Mouse (Mus musculus): ENCODE data around the gene Ptpn3. TPM values are rescaled to one million over a fixed set of nuclear protein-coding genes. Genes with fewer than 3 reads are reported as not detected.
"Not testable (repeated sequence)": the region's sequence is repeated elsewhere in the genome, so short reads cannot be mapped to it uniquely, and the experiment has no call there.

Ptpn3 gene
- total RNA-seq, 1 experiment: 13.6 TPM

GRCm38 (mm10) chr4:57204780-57205179 lies 96.9 kb downstream of the Ptpn3 start:
- H3K9ac ChIP-seq (ENCODE audit: insufficient read depth, low read depth, low read length, poor library complexity, severe bottlenecking): no peak overlapping the region
- H3K27ac ChIP-seq (ENCODE audit: insufficient read depth, low read depth, low read length, poor library complexity, severe bottlenecking): no peak overlapping the region
- no peaks in the 10 kb centered on the region for H3K9me3 ChIP-seq (ENCODE audit: control insufficient read depth, insufficient read depth, low read depth, low read length)
- H3K36me3 ChIP-seq (ENCODE audit: control insufficient read depth, insufficient read depth, low read length, poor library complexity, severe bottlenecking): peaks cover 46% of the 10 kb centered on the region
- DNase-seq (ENCODE audit: low read depth, low spot score): no peak
- TF ChIP-seq ZC3H11A (IDR thresholded peaks at IDR 0.05; ENCODE audit: borderline replicate concordance, low read depth, low read length) (no peak), CHD2 (IDR thresholded peaks at IDR 0.05; ENCODE audit: low read depth, low read length) (no peak), MAFK (IDR thresholded peaks at IDR 0.05; ENCODE audit: insufficient read depth, low read depth, low read length) (no peak), ZNF384 (IDR thresholded peaks at IDR 0.05; ENCODE audit: low read depth, low read length) (no peak), HCFC1 (IDR thresholded peaks at IDR 0.05; ENCODE audit: borderline replicate concordance, insufficient read depth, low read length) (no peak)
- no peak overlapping the region for H3K4me3 ChIP-seq (ENCODE audit: insufficient read depth in 1 of 2, low read depth in 1 of 2, low read length in 2 of 2, poor library complexity in 1 of 2, severe bottlenecking in 1 of 2)
- H3K4me1 ChIP-seq (ENCODE audit: control insufficient read depth in 2 of 2, insufficient read depth in 2 of 2, low read length in 2 of 2, poor library complexity in 1 of 2): no peaks in the 10 kb centered on the region; a peak in 2 of 4 replicates
- in situ Hi-C loops (cut with MboI; ENCODE audit: low sequenced_read_pairs in 2 of 2, unreplicated experiment in 2 of 2): no loop called here

GRCm38 (mm10) chr4:57202660-57203361 lies 98.8 kb downstream of the Ptpn3 start:
- in situ Hi-C loops (cut with MboI; ENCODE audit: low sequenced_read_pairs in 2 of 2, unreplicated experiment in 2 of 2): no loop called here
- H3K9me3 ChIP-seq (ENCODE audit: control insufficient read depth, insufficient read depth, low read depth, low read length): no peaks in the 10 kb centered on the region
- no peaks in the 10 kb centered on the region; a peak in 2 of 4 replicates for H3K4me1 ChIP-seq (ENCODE audit: control insufficient read depth in 2 of 2, insufficient read depth in 2 of 2, low read length in 2 of 2, poor library complexity in 1 of 2)
- no peak for DNase-seq (ENCODE audit: low read depth, low spot score)
- no peak overlapping the region for H3K9ac ChIP-seq (ENCODE audit: insufficient read depth, low read depth, low read length, poor library complexity, severe bottlenecking)
- no peak overlapping the region for H3K4me3 ChIP-seq (ENCODE audit: insufficient read depth in 1 of 2, low read depth in 1 of 2, low read length in 2 of 2, poor library complexity in 1 of 2, severe bottlenecking in 1 of 2)
- H3K27ac ChIP-seq (ENCODE audit: insufficient read depth, low read depth, low read length, poor library complexity, severe bottlenecking): 0 out of 2 replicates have a peak overlapping the region, but pooled peaks have one; percentile 18
- H3K36me3 ChIP-seq (ENCODE audit: control insufficient read depth, insufficient read depth, low read length, poor library complexity, severe bottlenecking): peaks cover 52% of the 10 kb centered on the region
- TF ChIP-seq MAFK (IDR thresholded peaks at IDR 0.05; ENCODE audit: insufficient read depth, low read depth, low read length) (0 out of 2 replicates have a peak, but pooled peaks have one; percentile 45), ZC3H11A (IDR thresholded peaks at IDR 0.05; ENCODE audit: borderline replicate concordance, low read depth, low read length) (no peak), HCFC1 (IDR thresholded peaks at IDR 0.05; ENCODE audit: borderline replicate concordance, insufficient read depth, low read length) (no peak), CHD2 (IDR thresholded peaks at IDR 0.05; ENCODE audit: low read depth, low read length) (no peak), ZNF384 (IDR thresholded peaks at IDR 0.05; ENCODE audit: low read depth, low read length) (no peak)

- no peak for DNase-seq (ENCODE audit: low read depth, low spot score)
- H3K36me3 ChIP-seq (ENCODE audit: control insufficient read depth, insufficient read depth, low read length, poor library complexity, severe bottlenecking): peaks cover 55% of the 10 kb centered on the region
- in situ Hi-C loops (cut with MboI; ENCODE audit: low sequenced_read_pairs in 2 of 2, unreplicated experiment in 2 of 2): no loop called here
Measured at GRCm38 (mm10) chr4:57202132-57202531, 99.5 kb downstream of the Ptpn3 start.

GRCm38 (mm10) chr4:57200661-57201060 lies 101.0 kb downstream of the Ptpn3 start:
- Histone ChIP-seq H3K9ac (ENCODE audit: insufficient read depth, low read depth, low read length, poor library complexity, severe bottlenecking) (no peak overlapping the region), H3K27ac (ENCODE audit: insufficient read depth, low read depth, low read length, poor library complexity, severe bottlenecking) (no peak overlapping the region), H3K4me3 (ENCODE audit: insufficient read depth in 1 of 2, low read depth in 1 of 2, low read length in 2 of 2, poor library complexity in 1 of 2, severe bottlenecking in 1 of 2) (no peak overlapping the region), H3K36me3 (ENCODE audit: control insufficient read depth, insufficient read depth, low read length, poor library complexity, severe bottlenecking) (peaks cover 65% of the 10 kb centered on the region), H3K9me3 (ENCODE audit: control insufficient read depth, insufficient read depth, low read depth, low read length) (no peaks in the 10 kb centered on the region), H3K4me1 (ENCODE audit: control insufficient read depth in 2 of 2, insufficient read depth in 2 of 2, low read length in 2 of 2, poor library complexity in 1 of 2) (no peaks in the 10 kb centered on the region; a peak in 2 of 4 replicates)
- TF ChIP-seq ZNF384 (IDR thresholded peaks at IDR 0.05; ENCODE audit: low read depth, low read length) (no peak), MAFK (IDR thresholded peaks at IDR 0.05; ENCODE audit: insufficient read depth, low read depth, low read length) (no peak), ZC3H11A (IDR thresholded peaks at IDR 0.05; ENCODE audit: borderline replicate concordance, low read depth, low read length) (no peak), CHD2 (IDR thresholded peaks at IDR 0.05; ENCODE audit: low read depth, low read length) (no peak), HCFC1 (IDR thresholded peaks at IDR 0.05; ENCODE audit: borderline replicate concordance, insufficient read depth, low read length) (no peak)
- in situ Hi-C loops (cut with MboI; ENCODE audit: low sequenced_read_pairs in 2 of 2, unreplicated experiment in 2 of 2): no loop called here
- DNase-seq (ENCODE audit: low read depth, low spot score): no peak

More at GRCm38 (mm10) chr4:57202132-57202531, 99.5 kb downstream of the Ptpn3 start:
- no peak overlapping the region for H3K9ac ChIP-seq (ENCODE audit: insufficient read depth, low read depth, low read length, poor library complexity, severe bottlenecking)
- H3K9me3 ChIP-seq (ENCODE audit: control insufficient read depth, insufficient read depth, low read depth, low read length): no peaks in the 10 kb centered on the region
- no peak overlapping the region for H3K4me3 ChIP-seq (ENCODE audit: insufficient read depth in 1 of 2, low read depth in 1 of 2, low read length in 2 of 2, poor library complexity in 1 of 2, severe bottlenecking in 1 of 2)
- H3K4me1 ChIP-seq (ENCODE audit: control insufficient read depth in 2 of 2, insufficient read depth in 2 of 2, low read length in 2 of 2, poor library complexity in 1 of 2): no peaks in the 10 kb centered on the region; a peak in 2 of 4 replicates
- H3K27ac ChIP-seq (ENCODE audit: insufficient read depth, low read depth, low read length, poor library complexity, severe bottlenecking): no peak overlapping the region
- TF ChIP-seq ZC3H11A (IDR thresholded peaks at IDR 0.05; ENCODE audit: borderline replicate concordance, low read depth, low read length) (no peak), MAFK (IDR thresholded peaks at IDR 0.05; ENCODE audit: insufficient read depth, low read depth, low read length) (no peak), HCFC1 (IDR thresholded peaks at IDR 0.05; ENCODE audit: borderline replicate concordance, insufficient read depth, low read length) (no peak), ZNF384 (IDR thresholded peaks at IDR 0.05; ENCODE audit: low read depth, low read length) (no peak), CHD2 (IDR thresholded peaks at IDR 0.05; ENCODE audit: low read depth, low read length) (no peak)

GRCm38 (mm10) chr4:57198666-57199393 lies 102.8 kb downstream of the Ptpn3 start:
- H3K4me3 ChIP-seq (ENCODE audit: insufficient read depth in 1 of 2, low read depth in 1 of 2, low read length in 2 of 2, poor library complexity in 1 of 2, severe bottlenecking in 1 of 2); H3K27ac ChIP-seq (ENCODE audit: insufficient read depth, low read depth, low read length, poor library complexity, severe bottlenecking); in situ Hi-C loops (cut with MboI; ENCODE audit: low sequenced_read_pairs in 2 of 2, unreplicated experiment in 2 of 2); H3K4me1 ChIP-seq (ENCODE audit: control insufficient read depth in 2 of 2, insufficient read depth in 2 of 2, low read length in 2 of 2, poor library complexity in 1 of 2); H3K9ac ChIP-seq (ENCODE audit: insufficient read depth, low read depth, low read length, poor library complexity, severe bottlenecking); DNase-seq (ENCODE audit: low read depth, low spot score); H3K9me3 ChIP-seq (ENCODE audit: control insufficient read depth, insufficient read depth, low read depth, low read length): not testable (repeated sequence)
- peaks cover 60% of the 10 kb centered on the region for H3K36me3 ChIP-seq (ENCODE audit: control insufficient read depth, insufficient read depth, low read length, poor library complexity, severe bottlenecking)
